Mouse (Mus musculus): ENCODE data around the gene Srpr. TPM values are rescaled to one million over a fixed set of nuclear protein-coding genes. Genes with fewer than 3 reads are reported as not detected.

Gene Srpr
- total RNA-seq (2023) = 100 to 1,000 TPM; 105 to 114 TPM

DNA sequence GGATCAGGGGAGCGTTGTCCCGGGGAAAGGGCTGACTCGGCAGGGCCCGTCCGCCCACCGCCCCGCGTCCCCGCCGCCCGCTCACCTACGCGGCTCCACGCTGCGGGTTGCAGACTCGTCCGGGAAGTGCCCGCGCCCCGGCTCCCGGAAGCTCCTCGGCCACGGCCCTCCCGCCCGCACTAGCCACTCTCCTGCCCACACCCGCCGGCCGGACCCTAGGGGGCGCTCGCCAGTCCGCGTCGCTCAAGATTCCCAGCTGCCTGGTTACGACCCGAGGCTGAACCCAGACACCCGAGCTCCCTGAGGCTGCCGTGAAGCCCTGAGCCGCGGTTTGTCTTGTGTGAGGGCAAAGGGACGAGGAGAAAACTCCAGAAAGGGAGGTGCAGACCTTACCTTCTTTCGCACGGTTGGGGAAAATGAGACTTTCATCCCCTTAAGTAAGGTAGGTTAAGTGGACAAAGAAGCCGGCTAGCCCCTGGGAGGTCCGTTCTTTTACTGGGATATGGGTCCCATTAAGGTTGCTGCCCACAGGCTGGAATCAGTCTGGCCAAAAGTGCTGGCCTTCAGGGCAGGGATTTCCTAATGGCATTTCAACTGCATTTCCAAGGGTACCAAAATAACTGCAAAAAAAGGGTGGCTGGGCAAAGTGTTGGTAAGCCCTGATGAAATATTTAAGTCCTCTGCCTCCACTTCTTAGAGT, at the start of gene Srpr, which contains the start of gene Tirap:
TSS of gene Srpr (plus strand) at position 404 of the 700 bp plus-strand sequence.
TSS of gene Tirap (minus strand) at position 520 of the 700 bp plus-strand sequence.

DNA sequence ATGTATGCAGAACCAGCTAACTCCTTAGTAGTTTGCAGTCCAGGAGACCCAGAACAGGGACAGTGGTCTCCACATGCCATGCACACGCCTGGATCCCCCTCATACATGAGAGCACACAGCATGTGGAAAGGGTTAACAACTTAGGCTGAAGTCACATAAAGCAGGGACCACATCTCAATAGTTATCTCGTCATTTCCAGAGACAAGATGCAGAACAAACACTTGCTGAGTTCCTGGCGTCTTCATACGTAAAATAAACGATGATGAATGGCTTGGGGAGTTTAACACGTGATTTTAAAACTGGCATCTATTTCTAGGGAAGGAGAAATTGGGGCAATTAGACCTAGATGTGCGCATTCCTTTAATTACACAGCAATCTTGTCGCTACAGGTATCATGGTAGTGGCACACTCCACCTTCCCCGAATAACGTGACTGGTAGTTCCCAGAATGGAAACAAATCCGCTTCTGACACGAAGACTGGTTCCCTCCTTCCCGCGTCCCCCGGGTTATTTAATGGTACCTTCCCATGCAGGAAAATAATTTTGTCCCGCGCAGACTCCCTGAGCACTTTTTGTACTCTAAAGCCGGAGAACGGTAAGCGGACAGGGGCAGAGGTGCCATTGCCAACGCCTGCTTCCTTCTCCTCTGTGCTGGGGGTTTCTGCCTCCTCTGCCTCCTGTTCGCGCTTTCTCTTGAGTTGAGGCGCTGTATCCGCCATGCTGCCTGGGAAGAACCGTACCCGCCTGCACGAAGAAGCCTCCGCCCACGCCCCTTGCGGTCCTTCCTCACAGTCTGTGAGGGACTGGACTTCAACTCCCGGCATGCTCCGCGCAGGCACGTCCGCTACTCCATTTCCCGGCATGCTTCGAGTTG, 24.5 kb upstream of the Srpr start, which contains the start of gene Dcps:
TSS of gene Dcps (minus strand) at position 811 of the 873 bp plus-strand sequence.

DNA sequence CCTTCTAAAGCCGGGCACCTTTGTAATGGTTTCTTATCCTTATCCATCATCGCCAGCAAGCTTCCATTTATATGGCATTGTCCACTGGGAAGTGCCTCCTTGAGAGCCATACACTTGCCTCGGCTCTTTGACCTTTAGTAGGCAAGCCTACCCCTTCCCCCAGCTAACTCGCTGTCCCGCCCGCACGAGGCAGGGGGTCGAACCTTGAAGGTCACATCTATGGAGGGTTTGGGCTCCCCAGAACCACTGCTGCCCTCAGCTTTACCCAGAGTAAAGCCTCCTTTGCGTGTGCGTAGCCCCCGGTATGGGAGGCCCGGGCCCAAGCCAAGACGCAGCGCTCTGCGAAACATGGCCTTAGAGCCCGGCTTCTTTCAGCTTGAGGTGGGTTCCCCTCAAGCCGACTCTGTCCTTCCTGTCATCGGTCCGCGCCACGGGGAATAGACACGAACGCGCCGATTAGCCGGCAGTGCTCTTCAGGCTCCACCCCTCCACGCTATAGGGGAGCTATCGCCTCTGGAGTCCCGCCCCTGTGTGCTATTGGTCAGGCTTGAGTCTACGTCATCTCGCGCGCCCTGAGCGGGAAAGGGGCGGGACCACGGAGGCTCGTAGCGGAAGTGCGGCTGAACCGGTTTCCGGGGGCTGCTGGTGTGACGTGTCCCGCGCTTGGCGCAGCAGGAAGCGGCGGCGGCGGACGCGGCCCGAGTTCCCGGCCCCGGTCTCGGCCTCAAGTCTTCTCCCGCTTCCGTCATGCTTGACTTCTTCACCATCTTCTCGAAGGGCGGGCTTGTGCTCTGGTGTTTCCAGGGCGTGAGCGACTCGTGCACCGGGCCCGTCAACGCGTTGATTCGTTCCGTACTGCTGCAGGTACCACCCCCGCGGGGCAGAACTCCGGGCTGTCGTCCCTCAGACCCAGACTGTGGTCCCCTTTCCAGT, 10.8 kb downstream of the Srpr start, which contains the start of gene Foxred1:
TSS of gene Foxred1 (minus strand) at position 514 of the 933 bp plus-strand sequence.

DNA sequence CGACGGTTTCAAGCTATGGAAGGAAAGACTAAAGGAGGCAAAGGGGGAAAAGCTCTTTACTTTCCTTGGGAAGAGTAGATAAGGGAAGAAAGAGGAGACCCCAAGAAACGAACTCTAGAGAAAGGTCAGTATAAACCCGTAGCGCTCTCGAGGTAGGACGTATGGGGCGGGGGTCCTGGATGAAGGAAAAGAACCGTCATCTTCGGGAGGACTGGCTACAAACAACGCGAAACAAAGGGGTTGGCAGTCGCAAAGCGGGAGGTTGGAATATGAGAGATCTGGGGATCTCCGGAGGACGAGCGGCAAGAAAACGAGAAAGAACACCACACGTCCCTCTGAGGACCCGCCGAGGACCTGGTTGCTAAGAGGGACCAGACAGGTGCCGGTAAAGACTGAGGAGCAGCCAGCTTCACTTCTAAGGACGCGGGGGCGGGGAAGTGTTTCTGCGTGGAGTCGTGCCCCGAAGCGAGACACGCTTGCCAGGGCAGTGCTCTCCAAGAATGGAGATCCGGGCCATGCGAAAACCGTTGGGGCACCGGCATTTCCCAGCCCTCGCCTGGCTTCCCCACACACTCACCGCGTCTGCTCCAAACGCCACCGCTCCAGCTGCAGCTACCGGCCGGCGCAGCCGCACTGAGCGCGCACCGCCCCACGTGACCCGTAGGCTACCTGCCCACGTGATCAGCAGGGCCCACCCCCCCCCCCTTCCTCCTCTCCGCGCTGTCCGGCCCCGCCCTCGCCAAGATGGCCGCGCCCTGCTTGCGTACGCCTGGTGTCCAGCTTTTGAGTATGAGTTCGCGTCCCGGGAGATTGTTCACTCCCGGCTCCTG, 67.4 kb downstream of the Srpr start, which contains the start of the genes Fam118b and Rpusd4:
TSS of gene Fam118b (minus strand) at position 660 of the 830 bp plus-strand sequence.
TSS of gene Rpusd4 (plus strand) at position 720 of the 830 bp plus-strand sequence.

Other genes starting within 250 kb of the Srpr start
- gene St3gal4, start 80.9 kb upstream of the Srpr start, total RNA-seq (2023) = 10 to 100 TPM; 53.0 to 55.4 TPM
- gene Dcps, start 24.1 kb upstream of the Srpr start, total RNA-seq (2023) = 10 to 100 TPM; 38.1 to 39.2 TPM
- 1 to 10 TPM; 2.9 to 3.6 TPM for gene Tirap, start 116 bp downstream of the Srpr start, total RNA-seq (2023)
- 10 to 100 TPM; 25.0 to 27.1 TPM for gene Foxred1, start 10.9 kb downstream of the Srpr start, total RNA-seq (2023)
- 10 to 100 TPM; 21.5 to 22.3 TPM for gene Fam118b, start 67.6 kb downstream of the Srpr start, total RNA-seq (2023)
- 10 to 100 TPM; 29.9 to 30.4 TPM for gene Rpusd4, start 67.7 kb downstream of the Srpr start, total RNA-seq (2023)
- gene Cdon, start 221.0 kb downstream of the Srpr start, total RNA-seq (2023) = 10 to 100 TPM; 28.5 to 31.3 TPM

Measured in T-cell, adult 66 days (primary cell).